Mouse (Mus musculus) hindbrain, embryonic 11.5 days (tissue): ENCODE results near the gene Gm26897. TPM values are rescaled to one million over a fixed set of nuclear protein-coding genes. Genes with fewer than 3 reads are reported as not detected.

Experiments
- ATAC-seq: fragments of 200-750 bp; cut with Nextera tagmentation; 2 replicates; pipeline ENCODE4 v1.8.0; 2017; ENCODE audit warnings: mild to moderate bottlenecking, moderate TSS enrichment, moderate library complexity; ENCODE audit not compliant: low FRiP score
- DNase-seq: peaks from one replicate; pipeline ENCODE4 v3.0.0-alpha.2; 2015; ENCODE audit warnings: low spot score
- H3K27ac ChIP-seq: fragments of 300-500 bp; sonication (generic); 2 replicates; pipeline ENCODE4 v1.5.1; 2014; ENCODE audit warnings: mild to moderate bottlenecking, low read depth, low read length
- H3K27me3 ChIP-seq: fragments of 300-500 bp; sonication (generic); 2 replicates; pipeline ENCODE4 v1.6.1; 2014; ENCODE audit warnings: mild to moderate bottlenecking, low read length, moderate library complexity, mixed read lengths; ENCODE audit not compliant: control insufficient read depth, insufficient read depth
- H3K36me3 ChIP-seq: fragments of 300-500 bp; sonication (generic); 2 replicates; pipeline ENCODE4 v1.6.1; 2014; ENCODE audit warnings: mild to moderate bottlenecking, low read length, moderate library complexity, mixed read lengths; ENCODE audit not compliant: control insufficient read depth, insufficient read depth
- H3K4me1 ChIP-seq: fragments of 300-500 bp; sonication (generic); replicated peaks from 2 replicates; pipeline ENCODE4 v1.6.1; 2014; ENCODE audit warnings: low read length, mixed read lengths; ENCODE audit not compliant: control insufficient read depth, insufficient read depth
- H3K4me2 ChIP-seq: fragments of 300-500 bp; sonication (generic); replicated peaks from 2 replicates; pipeline ENCODE4 v1.6.1; 2014; ENCODE audit warnings: mild to moderate bottlenecking, low read depth, low read length
- H3K4me3 ChIP-seq: fragments of 300-500 bp; sonication (generic); 2 replicates; pipeline ENCODE4 v1.5.1; 2014; ENCODE audit warnings: low read depth, low read length
- H3K9ac ChIP-seq: fragments of 300-500 bp; sonication (generic); 2 replicates; pipeline ENCODE4 v1.6.1; 2014; ENCODE audit warnings: low read depth, low read length
- H3K9me3 ChIP-seq: fragments of 300-500 bp; sonication (generic); 2 replicates; pipeline ENCODE4 v1.6.1; 2016; ENCODE audit warnings: low read length; ENCODE audit not compliant: control insufficient read depth
- WGBS: fragments of 180-500 bp; shearing (Covaris S2); extraction: QIAGEN DNeasy Blood & Tissue Kit; methylation state at CpG from one replicate; pipeline ENCODE4 v1.1.7; 2014; 5-methylcytosine and 5-hydroxymethylcytosine counted together
- polyA plus RNA-seq: library from polyadenylated mRNA; unstranded; fragments of >200 nt; fragmentation: Nextera tagmentation; extraction: Ambion mirVana; gene quantifications from 2 replicates; pipeline ENCODE4 v1.2.1, GENCODE M21; 2014

Gm26897 gene
- polyA plus RNA-seq, 1 experiment from 2014 or later: not detected

- no peak for DNase-seq
- Histone ChIP-seq H3K4me3 (no peak overlapping the region), H3K36me3 (no peaks in the 10 kb centered on the region), H3K9ac (no peak overlapping the region), H3K27me3 (no peaks in the 10 kb centered on the region), H3K4me1 (peaks cover 11% of the 10 kb centered on the region), H3K4me2 (no peak overlapping the region), H3K27ac (no peak overlapping the region), H3K9me3 (no peaks in the 10 kb centered on the region)
- WGBS: 83% methylated on average over 6 of the region's 6 CpGs
- ATAC-seq: no peak
Observed at GRCm38 (mm10) chr5:111739480-111739879, 5.8 kb downstream of the Gm26897 start.

GRCm38 (mm10) chr5:111740384-111741275 lies 6.9 kb downstream of the Gm26897 start:
- 29% methylated on average over 16 of the region's 16 CpGs for WGBS
- DNase-seq (no peak), ATAC-seq (peak; percentile 57; the same call in 1 of the 2 replicates)
- Histone ChIP-seq H3K4me3 (no peak overlapping the region), H3K27ac (no peak overlapping the region), H3K9me3 (no peaks in the 10 kb centered on the region), H3K4me1 (peaks cover 11% of the 10 kb centered on the region), H3K4me2 (no peak overlapping the region), H3K36me3 (no peaks in the 10 kb centered on the region), H3K9ac (no peak overlapping the region), H3K27me3 (no peaks in the 10 kb centered on the region)

- 0 out of 2 replicates have a peak overlapping the region, but pooled peaks have one; percentile 12 for H3K27ac ChIP-seq
- 6% methylated on average over 11 of the region's 11 CpGs for WGBS
- no peaks in the 10 kb centered on the region for H3K27me3 ChIP-seq
- no peaks in the 10 kb centered on the region for H3K36me3 ChIP-seq
- no peak overlapping the region for H3K4me2 ChIP-seq
- peak; percentile 29 for DNase-seq
- H3K4me1 ChIP-seq: peaks cover 11% of the 10 kb centered on the region
- H3K4me3 ChIP-seq: no peak overlapping the region
- H3K9me3 ChIP-seq: no peaks in the 10 kb centered on the region
- no peak overlapping the region for H3K9ac ChIP-seq
- peak; percentile 43; the same call in 1 of the 2 replicates for ATAC-seq
Observed at GRCm38 (mm10) chr5:111741352-111741751, 7.6 kb downstream of the Gm26897 start.

- peak; percentile 45; the same call in 1 of the 2 replicates for ATAC-seq
- no peak overlapping the region for H3K4me3 ChIP-seq
- peak overlapping the region; percentile 14; the same call in 1 of the 2 replicates for H3K27ac ChIP-seq
- no peaks in the 10 kb centered on the region for H3K9me3 ChIP-seq
- H3K27me3 ChIP-seq: no peaks in the 10 kb centered on the region
- DNase-seq: peak; percentile 34
- 0 out of 2 replicates have a peak overlapping the region, but pooled peaks have one; percentile 27 for H3K9ac ChIP-seq
- no peak overlapping the region for H3K4me2 ChIP-seq
- no peaks in the 10 kb centered on the region for H3K36me3 ChIP-seq
- peaks cover 11% of the 10 kb centered on the region for H3K4me1 ChIP-seq
- 17% methylated on average over 13 of the region's 13 CpGs for WGBS
Observed at GRCm38 (mm10) chr5:111742290-111742898, 8.7 kb downstream of the Gm26897 start.

- no peak overlapping the region for H3K4me2 ChIP-seq
- WGBS: 91% methylated on average over 5 of the region's 5 CpGs
- no peaks in the 10 kb centered on the region for H3K27me3 ChIP-seq
- no peaks in the 10 kb centered on the region for H3K36me3 ChIP-seq
- no peak overlapping the region for H3K4me3 ChIP-seq
- H3K9ac ChIP-seq: no peak overlapping the region
- DNase-seq (no peak), ATAC-seq (no peak)
- H3K4me1 ChIP-seq: peaks cover 7% of the 10 kb centered on the region
- H3K9me3 ChIP-seq: no peaks in the 10 kb centered on the region
- no peak overlapping the region for H3K27ac ChIP-seq
Observed at GRCm38 (mm10) chr5:111749599-111749998, 15.9 kb downstream of the Gm26897 start.

GRCm38 (mm10) chr5:111750092-111750491 lies 16.4 kb downstream of the Gm26897 start:
- DNase-seq (no peak), ATAC-seq (no peak)
- Histone ChIP-seq H3K27ac (peak overlapping the region; percentile 17; the same call in 1 of the 2 replicates), H3K9ac (no peak overlapping the region), H3K36me3 (no peaks in the 10 kb centered on the region), H3K4me1 (peaks cover 9% of the 10 kb centered on the region), H3K9me3 (no peaks in the 10 kb centered on the region), H3K4me2 (0 out of 2 replicates have a peak overlapping the region, but pooled peaks have one; percentile 17), H3K27me3 (no peaks in the 10 kb centered on the region), H3K4me3 (no peak overlapping the region)
- 84% methylated on average over 13 of the region's 13 CpGs for WGBS

GRCm38 (mm10) chr5:111754484-111755139 lies 20.9 kb downstream of the Gm26897 start:
- H3K4me2 ChIP-seq: peak overlapping the region; percentile 41
- peak overlapping the region; percentile 54; the same call in 1 of the 2 replicates for H3K9ac ChIP-seq
- peak; percentile 73 for ATAC-seq
- H3K27ac ChIP-seq: peak overlapping the region; percentile 88
- peak overlapping the region; percentile 13; the same call in 1 of the 2 replicates for H3K4me3 ChIP-seq
- no peaks in the 10 kb centered on the region for H3K27me3 ChIP-seq
- H3K9me3 ChIP-seq: no peaks in the 10 kb centered on the region
- peak; percentile 45 for DNase-seq
- 31% methylated on average over 16 of the region's 16 CpGs for WGBS
- H3K36me3 ChIP-seq: no peaks in the 10 kb centered on the region
- peaks cover 9% of the 10 kb centered on the region for H3K4me1 ChIP-seq

GRCm38 (mm10) chr5:111755330-111755729 lies 21.6 kb downstream of the Gm26897 start:
- Histone ChIP-seq H3K9me3 (no peaks in the 10 kb centered on the region), H3K4me1 (peaks cover 7% of the 10 kb centered on the region), H3K27me3 (no peaks in the 10 kb centered on the region), H3K4me3 (no peak overlapping the region), H3K36me3 (no peaks in the 10 kb centered on the region), H3K27ac (peak overlapping the region; percentile 88), H3K9ac (no peak overlapping the region), H3K4me2 (peak overlapping the region; percentile 41)
- ATAC-seq: peak; percentile 91
- 4% methylated on average over 5 of the region's 5 CpGs for WGBS
- peak; percentile 86 for DNase-seq
